Mouse (Mus musculus): ENCODE measurements around the gene Coro1b.

GRCm38 (mm10) chr19:4119716-4120487 lies 28.5 kb upstream of the Coro1b start:
- TF ChIP-seq POLR2A (IDR thresholded peaks at IDR 0.05; ENCODE audit: insufficient read depth, low read depth, low read length) (no peak), EP300 (IDR thresholded peaks at IDR 0.05; ENCODE audit: insufficient read depth, low read depth, low read length) (no peak)

Data from heart, adult 2 months (tissue).